Mouse (Mus musculus) frontal cortex, postnatal 10 days (tissue): ENCODE measurements around the gene Tex30.

Experiments
- DNase-seq, 2 experiments: peaks; one replicate each; pipeline ENCODE4 v3.0.0; 2022; ENCODE audit warnings: low spot score in 2 of 2, mixed read lengths in 1 of 2

Gene Tex30

GRCm38 (mm10) chr1:44042555-44042915 is 59.7 kb downstream of the Tex30 start:
- no peak for DNase-seq

GRCm38 (mm10) chr1:44041797-44042554 is 60.3 kb downstream of the Tex30 start:
- peak; percentile 7 to 38 for DNase-seq
